Mouse (Mus musculus) liver, postnatal 0 days (tissue): ENCODE data around the gene Nudt15.

Experiments used
- CTCF ChIP-seq: sonication (generic); IDR thresholded peaks from 2 replicates; pipeline ENCODE4 v1.5.1; 2016; ENCODE audit warnings: antibody characterized with exemption, low read depth
- EP300 ChIP-seq: IDR thresholded peaks from 2 replicates; pipeline ENCODE4 v1.6.1; 2016; ENCODE audit warnings: antibody characterized with exemption, low read depth, mild to moderate bottlenecking

- no peak for TF ChIP-seq EP300
- no peak for TF ChIP-seq CTCF
Measured at GRCm38 (mm10) chr14:73551164-73551563, 3.1 kb upstream of the Nudt15 start.
